Mouse (Mus musculus) limb, embryonic 12.5 days (tissue): ENCODE data around the gene Polr2m. TPM values are rescaled to one million over a fixed set of nuclear protein-coding genes. Genes with fewer than 3 reads are reported as not detected.

ENCODE experiments used
- polyA plus RNA-seq: library from polyadenylated mRNA; unstranded; fragments of >200 nt; fragmentation: Nextera tagmentation; extraction: Ambion mirVana; gene quantifications from 2 replicates; pipeline ENCODE4 v1.2.1, GENCODE M21; 2016

Gene Polr2m
- polyA plus RNA-seq, 1 experiment from 2014 or later: 610 TPM

Other genes with a start within 250 kb of the Polr2m start
- gene Myzap, start 106.4 kb upstream of the Polr2m start, polyA plus RNA-seq: 10.0 and 10.8 TPM in 2 replicates